Mouse (Mus musculus): ENCODE data around the gene Cdh23.

DNA sequence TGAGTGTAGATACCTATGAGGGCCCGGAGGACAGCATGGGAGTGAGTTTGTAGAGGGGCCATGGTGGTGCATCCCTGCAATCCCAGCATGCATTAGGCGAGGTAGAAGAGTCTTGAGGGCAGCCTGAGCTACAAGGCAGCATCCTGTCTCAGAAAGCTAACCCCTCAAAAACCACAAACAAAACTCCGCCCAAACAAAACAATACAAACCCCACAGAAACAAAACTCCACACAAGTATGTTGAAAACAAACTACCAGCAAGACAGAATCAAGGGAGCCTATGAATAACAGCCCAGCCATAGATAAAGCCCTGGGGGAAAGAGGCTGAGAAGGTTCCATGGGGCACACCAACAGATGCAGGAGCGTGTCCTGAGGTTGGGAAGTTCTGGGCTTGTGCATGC is 350.2 kb downstream of the Cdh23 start:
- TF ChIP-seq MYOG (IDR thresholded peaks at IDR 0.05; ENCODE audit: control insufficient read depth in 1 of 3, insufficient read depth in 1 of 3, insufficient read length in 2 of 3, low read depth in 2 of 3), result no peak
- no peak for TF ChIP-seq POLR2A (IDR thresholded peaks at IDR 0.05; ENCODE audit: insufficient read length, low read depth)
- no peak for TF ChIP-seq MYOD1 (IDR thresholded peaks at IDR 0.05; ENCODE audit: control insufficient read depth in 1 of 3, insufficient read length in 2 of 3, low read depth in 2 of 3)
- no peak for TF ChIP-seq MAX (IDR thresholded peaks at IDR 0.05; ENCODE audit: low read depth)
- TF ChIP-seq E2F4 (IDR thresholded peaks at IDR 0.05; ENCODE audit: insufficient read depth), result no peak
- TF ChIP-seq USF1 (IDR thresholded peaks at IDR 0.05; ENCODE audit: low read depth), result no peak

Measured in myocyte (in vitro differentiated cells).